Mouse (Mus musculus) embryonic facial prominence, embryonic 12.5 days (tissue): ENCODE measurements around the gene Sult2a3. TPM values are rescaled to one million over a fixed set of nuclear protein-coding genes. Genes with fewer than 3 reads are reported as not detected.
"Not testable (repeated sequence)": the region's sequence is repeated elsewhere in the genome, so short reads cannot be mapped to it uniquely, and the experiment has no call there.

Experiments used
- ATAC-seq: fragments of 200-750 bp; cut with Nextera tagmentation; 2 replicates; pipeline ENCODE4 v1.8.0; 2017; ENCODE audit not compliant: insufficient number of reproducible peaks, insufficient read depth, low FRiP score, low TSS enrichment
- H3K27ac ChIP-seq: fragments of 300-500 bp; sonication (generic); 2 replicates; pipeline ENCODE4 v1.5.1; 2016; ENCODE audit warnings: mild to moderate bottlenecking
- H3K27me3 ChIP-seq: fragments of 300-500 bp; sonication (generic); 2 replicates; pipeline ENCODE4 v1.6.1; 2016; ENCODE audit warnings: mild to moderate bottlenecking, moderate library complexity
- H3K36me3 ChIP-seq: fragments of 300-500 bp; sonication (generic); 2 replicates; pipeline ENCODE4 v1.6.1; 2016; ENCODE audit warnings: mild to moderate bottlenecking
- H3K4me1 ChIP-seq: fragments of 300-500 bp; sonication (generic); 2 replicates; pipeline ENCODE4 v1.6.1; 2016
- H3K4me2 ChIP-seq: fragments of 300-500 bp; sonication (generic); replicated peaks from 2 replicates; pipeline ENCODE4 v1.6.1; 2016; ENCODE audit warnings: mild to moderate bottlenecking, moderate library complexity
- H3K4me3 ChIP-seq: fragments of 300-500 bp; sonication (generic); 2 replicates; pipeline ENCODE4 v1.5.1; 2016; ENCODE audit warnings: mild to moderate bottlenecking
- H3K9ac ChIP-seq: fragments of 300-500 bp; sonication (generic); 2 replicates; pipeline ENCODE4 v1.6.1; 2016; ENCODE audit warnings: mild to moderate bottlenecking, moderate library complexity
- H3K9me3 ChIP-seq: fragments of 300-500 bp; sonication (generic); 2 replicates; pipeline ENCODE4 v1.6.1; 2016; ENCODE audit warnings: mild to moderate bottlenecking, moderate library complexity
- WGBS: fragments of 180-500 bp; shearing (Covaris S2); methylation state at CpG from one replicate; pipeline ENCODE4 v1.1.7; 2016; 5-methylcytosine and 5-hydroxymethylcytosine counted together
- polyA plus RNA-seq: library from polyadenylated mRNA; unstranded; fragments of >200 nt; fragmentation: Nextera tagmentation; extraction: Ambion mirVana; gene quantifications from 2 replicates; pipeline ENCODE4 v1.2.1, GENCODE M21; 2016

Gene Sult2a3
- polyA plus RNA-seq: not detected in 2 replicates

DNA sequence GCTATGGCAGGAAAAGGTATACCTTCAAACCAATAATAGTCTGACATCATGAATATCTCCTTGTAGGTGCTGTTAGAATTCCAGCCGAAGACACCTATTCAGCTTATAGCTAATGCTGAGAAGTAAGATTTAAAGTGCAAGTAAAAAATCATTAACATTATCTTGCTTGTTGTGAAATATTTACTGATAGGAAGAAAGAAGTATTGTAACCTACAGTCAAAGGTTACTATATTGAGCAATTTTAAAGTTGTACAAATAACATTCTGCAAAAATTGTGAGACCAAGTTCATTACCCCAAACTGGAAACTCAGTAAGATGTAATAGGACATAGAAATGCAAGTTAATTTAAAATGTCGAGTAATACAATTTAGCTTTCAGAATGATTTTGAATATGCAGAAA is at the start of gene Sult2a3:
TSS of gene Sult2a3 (minus strand) at position 101 of the 400 bp plus-strand sequence.
- no peaks in the 10 kb centered on the region for H3K36me3 ChIP-seq
- ATAC-seq: no peak
- 92% methylated on average over 2 of the region's 2 CpGs for WGBS

DNA sequence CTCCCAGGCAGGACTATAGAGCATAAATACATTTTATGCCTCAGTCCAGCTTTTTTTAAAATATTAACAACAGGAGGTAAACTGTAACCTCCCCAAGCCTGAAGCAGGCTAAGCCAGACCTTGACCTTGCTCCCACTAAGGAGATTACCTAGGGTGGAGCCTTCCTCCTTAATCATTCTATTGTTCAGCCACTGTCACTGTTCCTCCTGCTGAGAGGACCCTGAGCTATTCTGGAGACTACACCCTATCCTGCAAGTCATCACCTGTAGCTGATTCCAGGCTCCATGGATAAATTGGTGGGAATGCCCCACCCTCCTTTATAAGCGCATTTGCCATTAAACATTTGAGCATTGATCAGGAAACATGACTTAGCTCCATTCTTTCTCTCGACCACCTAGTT is 2.4 kb downstream of the Sult2a3 start:
- no peaks in the 10 kb centered on the region for H3K27me3 ChIP-seq
- no peak for ATAC-seq
- WGBS: 74% methylated on average over 2 of the region's 2 CpGs
- no peaks in the 10 kb centered on the region for H3K9me3 ChIP-seq
- H3K9ac ChIP-seq: no peak overlapping the region
- no peaks in the 10 kb centered on the region for H3K36me3 ChIP-seq
- no peaks in the 10 kb centered on the region for H3K4me1 ChIP-seq
- no peak overlapping the region for H3K27ac ChIP-seq
- no peak overlapping the region for H3K4me2 ChIP-seq
- no peak overlapping the region for H3K4me3 ChIP-seq

More for the DNA sequence above, at the start of gene Sult2a3:
- Histone ChIP-seq H3K9me3 (no peaks in the 10 kb centered on the region), H3K27ac (no peak within 1 kb of the TSS), H3K4me2 (no peak within 1 kb of the TSS), H3K9ac (no peak within 1 kb of the TSS), H3K4me1 (no peaks in the 10 kb centered on the region), H3K4me3 (no peak within 1 kb of the TSS), H3K27me3 (no peaks in the 10 kb centered on the region)

DNA sequence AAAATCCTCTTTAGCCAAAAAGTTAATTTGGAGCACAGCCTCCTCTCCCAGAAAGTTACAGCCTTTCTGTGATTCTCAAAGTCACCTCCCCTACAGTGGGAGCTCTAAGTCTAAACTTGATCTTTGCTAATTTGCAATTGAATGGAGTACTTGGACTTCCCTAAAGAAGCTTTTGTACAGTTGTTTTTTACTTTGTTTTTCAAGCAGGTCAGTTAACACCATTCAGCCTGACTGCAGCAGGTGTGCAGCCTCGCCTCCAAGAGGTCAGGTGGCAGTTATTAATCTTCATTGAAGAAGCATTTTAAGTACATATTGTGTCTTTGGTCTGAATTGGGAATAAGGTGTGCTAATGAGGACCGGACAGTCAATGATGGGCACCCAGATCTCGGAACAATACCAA is 3.0 kb downstream of the Sult2a3 start:
- not testable (repeated sequence) for H3K4me1 ChIP-seq, H3K4me3 ChIP-seq

DNA sequence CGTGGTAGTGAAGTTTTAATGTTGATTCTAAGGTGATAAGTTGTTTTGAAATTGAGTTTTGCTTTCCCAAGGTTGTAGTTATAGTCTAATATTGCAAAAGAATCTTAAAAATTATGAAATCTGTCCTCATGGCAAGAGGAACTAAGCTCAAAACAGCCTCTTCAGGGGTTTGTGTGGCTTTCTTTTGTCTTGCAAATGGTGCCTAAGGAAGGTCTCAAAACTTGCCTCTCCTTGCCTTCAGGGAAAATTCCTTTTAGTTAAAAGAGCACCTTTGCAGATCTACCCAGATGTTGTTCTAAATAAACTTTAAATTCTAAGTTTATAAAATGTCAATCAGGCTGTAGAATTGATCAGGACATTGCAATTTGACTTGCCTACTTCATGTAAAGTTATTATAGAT is 6.1 kb downstream of the Sult2a3 start:
- Histone ChIP-seq H3K4me2 (no peak overlapping the region), H3K36me3 (no peaks in the 10 kb centered on the region), H3K9me3 (0 out of 2 replicates have a peak, but pooled peaks cover 5% of the 10 kb centered on the region), H3K27ac (no peak overlapping the region), H3K9ac (no peak overlapping the region), H3K4me3 (no peak overlapping the region), H3K27me3 (no peaks in the 10 kb centered on the region), H3K4me1 (no peaks in the 10 kb centered on the region)
- WGBS: 42% methylated on average over 1 of the region's 1 CpGs
- ATAC-seq: no peak

More for the DNA sequence above, 3.0 kb downstream of the Sult2a3 start:
- not testable (repeated sequence) for H3K36me3 ChIP-seq, H3K9me3 ChIP-seq, H3K27ac ChIP-seq, H3K9ac ChIP-seq, H3K27me3 ChIP-seq, ATAC-seq, H3K4me2 ChIP-seq
- WGBS: 73% methylated on average over 3 of the region's 3 CpGs

DNA sequence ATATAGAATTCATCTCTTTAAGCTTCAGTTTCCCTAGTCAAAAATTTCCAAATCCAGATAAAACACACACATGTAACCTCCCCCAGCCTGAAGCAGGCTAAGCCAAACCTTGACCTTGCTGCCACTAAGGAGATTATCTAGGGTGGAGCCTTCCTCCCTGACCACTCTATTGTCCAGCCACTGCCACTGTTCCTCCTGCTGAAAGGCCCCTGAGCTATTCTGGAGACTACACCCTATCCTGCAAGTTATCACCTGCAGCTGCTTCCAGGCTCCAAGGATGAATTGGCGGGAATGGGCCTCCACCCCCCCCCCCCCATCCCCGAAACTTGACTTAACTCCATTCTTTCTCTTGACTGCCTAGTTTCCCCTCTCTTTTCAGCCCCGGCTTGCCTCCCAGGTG is 8.4 kb downstream of the Sult2a3 start:
- not testable (repeated sequence) for H3K4me1 ChIP-seq, H3K4me3 ChIP-seq, H3K27ac ChIP-seq, H3K9me3 ChIP-seq, H3K9ac ChIP-seq, ATAC-seq, H3K36me3 ChIP-seq, H3K27me3 ChIP-seq, H3K4me2 ChIP-seq
- 60% methylated on average over 3 of the region's 3 CpGs for WGBS

DNA sequence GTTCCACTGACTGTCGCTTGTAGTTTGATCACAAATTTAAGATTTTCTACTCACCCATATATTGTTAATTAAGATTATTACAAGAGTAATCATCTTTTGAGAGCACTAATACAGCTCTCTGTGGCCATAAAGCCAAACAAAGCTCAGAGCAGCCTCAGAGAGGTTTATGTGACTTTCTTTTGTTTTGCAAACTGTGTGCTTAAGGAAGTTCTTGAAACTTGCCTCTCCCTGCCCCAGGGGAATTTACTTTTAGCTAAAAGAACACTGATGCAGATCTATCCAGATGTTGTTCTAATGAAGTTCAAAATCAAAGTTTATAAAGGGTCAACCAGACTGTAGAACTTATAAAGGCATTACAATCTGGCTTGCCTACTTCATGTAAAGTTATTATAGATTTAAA is 75.0 kb downstream of the Sult2a3 start:
- not testable (repeated sequence) for ATAC-seq, H3K36me3 ChIP-seq, H3K4me1 ChIP-seq, H3K4me2 ChIP-seq, H3K4me3 ChIP-seq, H3K27me3 ChIP-seq, H3K27ac ChIP-seq, H3K9ac ChIP-seq, H3K9me3 ChIP-seq
- 71% methylated on average over 1 of the region's 1 CpGs for WGBS

DNA sequence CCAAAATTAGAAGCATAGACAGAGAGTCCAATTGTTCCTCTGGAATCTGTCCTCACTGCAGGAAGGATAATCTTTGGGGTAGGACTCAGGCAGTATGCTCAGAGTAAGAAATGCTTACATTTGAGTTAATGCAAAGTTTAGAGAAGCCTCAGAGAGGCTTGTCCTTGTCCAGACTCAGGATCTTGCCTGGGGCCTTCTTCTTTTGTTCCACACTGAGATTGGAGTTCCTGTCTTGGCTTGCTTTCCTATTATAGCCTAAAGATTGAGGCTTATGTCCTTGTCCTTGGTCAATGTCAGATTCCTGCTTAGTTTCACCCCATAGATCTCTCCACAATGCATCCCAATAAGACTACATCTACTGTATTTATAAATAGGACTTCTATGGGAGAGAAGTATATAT is 92.0 kb downstream of the Sult2a3 start:
- not testable (repeated sequence) for H3K9me3 ChIP-seq, H3K9ac ChIP-seq, H3K36me3 ChIP-seq, ATAC-seq, H3K4me2 ChIP-seq, H3K27me3 ChIP-seq, H3K4me1 ChIP-seq, H3K4me3 ChIP-seq, H3K27ac ChIP-seq

Other genes starting within 250 kb of the Sult2a3 start
- not detected in 2 replicates for gene Sult2a4, start 133.4 kb downstream of the Sult2a3 start, polyA plus RNA-seq
- not detected in 2 replicates for gene Sult2a6, start 131.8 kb upstream of the Sult2a3 start, polyA plus RNA-seq
- gene Obox8, start 210.5 kb upstream of the Sult2a3 start, polyA plus RNA-seq: not detected in 2 replicates